Mouse (Mus musculus): ENCODE data around the gene B430306N03Rik. TPM values are rescaled to one million over a fixed set of nuclear protein-coding genes. Genes with fewer than 3 reads are reported as not detected.
"Not testable (repeated sequence)": the region's sequence is repeated elsewhere in the genome, so short reads cannot be mapped to it uniquely, and the experiment has no call there.

B430306N03Rik gene
- polyA plus RNA-seq, 1 experiment from 2014 or later, result 1.2 TPM

DNA sequence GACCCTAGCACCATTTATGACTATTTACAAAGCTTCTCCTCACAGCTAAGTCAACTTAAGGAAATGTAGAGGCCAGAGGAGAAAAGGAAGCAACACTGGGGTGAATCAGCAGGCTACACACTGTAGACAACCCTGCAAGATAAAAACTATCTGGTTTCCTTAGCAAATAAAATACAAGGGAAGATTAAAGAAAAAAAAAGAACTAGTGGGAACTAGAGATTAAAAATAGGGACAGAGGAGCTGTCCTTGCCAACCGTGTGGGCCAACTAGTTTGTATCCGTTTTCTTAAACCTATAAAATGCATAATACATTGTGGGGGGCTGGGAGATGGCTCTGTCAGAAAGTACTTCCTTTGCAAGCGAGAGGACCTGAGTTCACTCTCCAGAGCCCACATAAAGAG, 26.0 kb downstream of the B430306N03Rik start:
- H3K36me3 ChIP-seq, result no peaks in the 10 kb centered on the region
- no peak for DNase-seq
- no peak overlapping the region for H3K4me2 ChIP-seq
- peaks cover 16% of the 10 kb centered on the region for H3K4me1 ChIP-seq (replicated peaks)
- 17% methylated on average over 3 of the region's 3 CpGs for WGBS (ENCODE audit: insufficient replicate concordance)
- peak overlapping the region; percentile 26; the same call in 1 of the 2 replicates for H3K27ac ChIP-seq
- ATAC-seq (ENCODE audit: low read depth), result peak; percentile 68
- no peaks in the 10 kb centered on the region for H3K27me3 ChIP-seq
- H3K4me3 ChIP-seq (replicated peaks), result no peak overlapping the region
- no peak overlapping the region for H3K9ac ChIP-seq
- H3K9me3 ChIP-seq (replicated peaks), result no peaks in the 10 kb centered on the region

DNA sequence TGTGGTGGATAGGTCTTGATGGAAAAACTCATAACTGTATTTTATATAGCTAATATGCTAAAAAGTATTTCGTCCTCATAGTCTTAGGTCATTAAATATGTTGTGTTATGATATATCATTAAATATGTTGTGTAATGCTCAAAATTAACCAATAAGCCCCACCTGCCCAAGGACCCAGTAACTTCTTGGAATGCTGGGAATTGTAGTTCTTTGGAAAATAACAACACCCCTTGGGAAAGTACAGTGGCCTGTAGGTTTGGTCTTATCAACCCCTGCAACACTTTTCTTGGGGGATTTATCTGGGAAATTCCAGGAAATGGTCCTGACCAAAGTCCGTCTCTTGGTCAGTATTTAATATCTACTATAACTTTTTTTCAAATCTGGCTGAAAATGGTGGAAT, 27.1 kb downstream of the B430306N03Rik start:
- DNase-seq, result no peak
- H3K9ac ChIP-seq, result no peak overlapping the region
- no peak for ATAC-seq (ENCODE audit: low read depth)
- H3K36me3 ChIP-seq, result no peaks in the 10 kb centered on the region
- H3K4me2 ChIP-seq, result no peak overlapping the region
- no peaks in the 10 kb centered on the region for H3K9me3 ChIP-seq (replicated peaks)
- no peaks in the 10 kb centered on the region for H3K27me3 ChIP-seq
- H3K27ac ChIP-seq, result no peak overlapping the region
- 53% methylated on average over 2 of the region's 2 CpGs for WGBS (ENCODE audit: insufficient replicate concordance)
- H3K4me3 ChIP-seq (replicated peaks), result no peak overlapping the region
- H3K4me1 ChIP-seq (replicated peaks), result peaks cover 16% of the 10 kb centered on the region

DNA sequence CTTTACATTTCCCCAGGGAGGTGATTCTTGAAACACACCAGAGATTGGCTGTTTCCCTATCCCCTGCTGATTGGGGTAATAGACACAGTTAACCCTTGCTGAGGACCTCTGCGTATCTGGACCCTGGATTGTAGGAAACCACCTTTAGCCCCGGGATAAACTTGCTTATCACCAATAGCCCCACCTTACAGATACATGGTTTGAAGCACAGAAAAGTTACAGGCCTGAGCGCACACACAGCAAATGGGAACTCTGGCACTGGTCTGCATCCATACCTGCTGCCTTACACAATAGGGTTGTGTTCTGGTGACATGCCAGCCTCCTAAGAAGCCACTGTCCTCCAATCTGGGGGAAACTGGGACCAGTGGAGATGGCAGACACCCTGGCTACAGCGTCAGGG, 29.9 kb downstream of the B430306N03Rik start:
- Histone ChIP-seq H3K9ac (no peak overlapping the region), H3K4me1 (replicated peaks) (peaks cover 16% of the 10 kb centered on the region), H3K36me3 (no peaks in the 10 kb centered on the region), H3K4me3 (replicated peaks) (no peak overlapping the region), H3K9me3 (replicated peaks) (no peaks in the 10 kb centered on the region), H3K27me3 (no peaks in the 10 kb centered on the region), H3K4me2 (no peak overlapping the region), H3K27ac (no peak overlapping the region)
- WGBS (ENCODE audit: insufficient replicate concordance), result 61% methylated on average over 4 of the region's 4 CpGs
- ATAC-seq (ENCODE audit: low read depth) (no peak), DNase-seq (no peak)

DNA sequence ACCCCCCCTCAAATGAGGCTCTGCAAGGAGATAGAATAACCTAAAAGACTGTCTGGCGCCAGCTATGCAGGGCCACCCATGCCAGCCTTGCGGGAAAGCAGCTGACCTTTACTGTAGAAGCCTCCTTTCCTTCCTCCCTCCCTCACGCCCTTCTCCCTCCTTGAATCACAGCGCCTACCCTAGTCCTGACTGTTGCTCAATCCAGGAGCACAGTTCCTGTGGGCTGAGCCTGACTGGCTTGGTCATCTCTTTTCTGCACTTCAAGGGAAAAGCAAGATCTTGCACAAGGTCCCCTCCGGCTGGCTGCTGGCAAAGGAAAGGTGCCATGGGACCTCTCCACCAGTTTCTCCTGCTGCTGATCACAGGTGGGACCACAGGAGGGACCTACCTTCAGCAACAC, 30.3 kb downstream of the B430306N03Rik start, which contains the start of gene Trem2:
Trem2 (plus strand) TSS at position 171 of the 400 bp plus-strand sequence.
- no peak within 1 kb of the TSS for H3K27ac ChIP-seq
- no peak within 1 kb of the TSS for H3K4me2 ChIP-seq

DNA sequence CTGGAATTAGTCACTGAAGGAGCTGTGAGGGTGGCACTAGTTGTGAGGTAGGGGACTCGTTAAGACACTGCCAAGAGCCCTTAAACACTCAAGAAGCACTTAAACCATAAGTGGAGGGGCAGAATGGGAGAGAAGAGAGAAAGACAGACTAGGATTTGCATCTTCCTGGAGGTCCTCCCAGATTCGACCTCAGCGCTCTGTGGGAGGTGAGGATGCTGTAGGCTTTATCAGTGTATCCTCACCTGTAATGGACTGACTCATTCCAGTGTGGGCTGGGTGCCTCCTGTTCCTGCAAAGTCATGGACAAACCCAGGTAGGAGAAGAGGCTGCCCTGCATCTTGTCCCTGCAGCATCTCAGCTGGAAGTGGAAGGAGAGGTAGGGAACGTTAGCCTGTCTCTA, 30.9 kb downstream of the B430306N03Rik start:
- no peaks in the 10 kb centered on the region for H3K36me3 ChIP-seq
- H3K4me2 ChIP-seq, result no peak overlapping the region
- DNase-seq (no peak), ATAC-seq (ENCODE audit: low read depth) (no peak)
- H3K27me3 ChIP-seq, result no peaks in the 10 kb centered on the region
- peaks cover 6% of the 10 kb centered on the region for H3K4me1 ChIP-seq (replicated peaks)
- H3K9me3 ChIP-seq (replicated peaks), result no peaks in the 10 kb centered on the region
- no peak overlapping the region for H3K4me3 ChIP-seq (replicated peaks)
- WGBS (ENCODE audit: insufficient replicate concordance), result 56% methylated on average over 4 of the region's 4 CpGs
- no peak overlapping the region for H3K9ac ChIP-seq
- H3K27ac ChIP-seq, result no peak overlapping the region

More for the DNA sequence above, 30.3 kb downstream of the B430306N03Rik start, which contains the start of gene Trem2:
- ATAC-seq (ENCODE audit: low read depth) (no peak), DNase-seq (no peak)
- H3K4me3 ChIP-seq (replicated peaks), result no peak within 1 kb of the TSS
- H3K27me3 ChIP-seq, result no peaks in the 10 kb centered on the region
- H3K9me3 ChIP-seq (replicated peaks), result no peaks in the 10 kb centered on the region
- no peak within 1 kb of the TSS for H3K9ac ChIP-seq
- H3K4me1 ChIP-seq (replicated peaks), result peaks cover 12% of the 10 kb centered on the region
- no peaks in the 10 kb centered on the region for H3K36me3 ChIP-seq
- WGBS (ENCODE audit: insufficient replicate concordance), result 74% methylated on average over 5 of the region's 5 CpGs

DNA sequence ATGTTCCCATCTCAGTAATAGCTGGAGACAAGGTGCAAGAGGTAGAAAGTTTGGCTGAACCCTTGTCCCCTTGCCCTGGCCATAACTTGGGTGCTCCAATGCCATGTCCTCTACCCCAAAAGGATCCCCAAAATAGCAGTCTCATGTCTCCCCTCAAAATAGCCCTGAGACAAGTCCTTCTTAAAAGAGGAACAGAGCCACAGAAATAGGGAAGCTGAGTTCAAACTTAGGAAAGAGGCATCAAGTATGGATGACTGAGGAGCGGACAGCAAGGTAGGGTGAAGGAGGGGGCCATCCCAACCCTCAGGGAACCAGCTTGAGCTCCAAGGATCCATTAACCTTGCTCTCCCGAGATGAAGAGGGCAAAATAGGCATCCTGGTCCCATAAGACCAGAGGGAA, 31.3 kb downstream of the B430306N03Rik start:
- Histone ChIP-seq H3K27me3 (no peaks in the 10 kb centered on the region), H3K36me3 (no peaks in the 10 kb centered on the region), H3K9me3 (replicated peaks) (no peaks in the 10 kb centered on the region), H3K4me2 (no peak overlapping the region), H3K27ac (no peak overlapping the region), H3K9ac (no peak overlapping the region), H3K4me3 (replicated peaks) (no peak overlapping the region), H3K4me1 (replicated peaks) (peaks cover 2% of the 10 kb centered on the region)
- DNase-seq (no peak), ATAC-seq (ENCODE audit: low read depth) (no peak)
- WGBS (ENCODE audit: insufficient replicate concordance), result 55% methylated on average over 2 of the region's 2 CpGs

DNA sequence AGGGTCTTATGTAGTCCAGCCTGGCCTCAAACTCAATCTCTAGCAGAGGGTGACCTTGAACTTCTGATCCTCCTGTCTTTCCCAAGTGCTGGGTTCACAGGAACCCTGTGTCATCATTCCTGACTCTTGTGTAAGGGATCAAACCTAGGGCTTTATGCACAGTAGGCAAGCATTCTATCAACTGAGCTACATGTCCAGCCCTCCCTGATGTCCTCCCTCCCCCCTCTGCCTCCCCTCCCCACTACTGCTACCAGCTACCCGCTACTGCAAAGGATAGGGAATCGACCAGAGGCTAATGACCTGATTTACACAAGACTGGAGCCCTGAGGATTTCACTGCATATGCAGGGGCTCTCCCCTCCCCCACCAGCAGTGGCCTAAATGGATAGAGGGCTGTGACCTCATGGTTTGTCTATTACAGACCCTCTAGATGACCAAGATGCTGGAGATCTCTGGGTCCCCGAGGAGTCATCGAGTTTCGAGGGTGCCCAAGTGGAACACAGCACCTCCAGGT, 34.8 kb downstream of the B430306N03Rik start:
- H3K27me3 ChIP-seq, result no peaks in the 10 kb centered on the region
- H3K4me3 ChIP-seq (replicated peaks), result no peak overlapping the region
- H3K4me1 ChIP-seq (replicated peaks), result no peaks in the 10 kb centered on the region; the same call in 1 of the 2 replicates
- DNase-seq (no peak), ATAC-seq (ENCODE audit: low read depth) (no peak)
- H3K36me3 ChIP-seq, result no peaks in the 10 kb centered on the region
- H3K9ac ChIP-seq, result no peak overlapping the region
- no peak overlapping the region for H3K4me2 ChIP-seq
- WGBS (ENCODE audit: insufficient replicate concordance), result 67% methylated on average over 5 of the region's 5 CpGs
- H3K9me3 ChIP-seq (replicated peaks), result no peaks in the 10 kb centered on the region
- no peak overlapping the region for H3K27ac ChIP-seq

DNA sequence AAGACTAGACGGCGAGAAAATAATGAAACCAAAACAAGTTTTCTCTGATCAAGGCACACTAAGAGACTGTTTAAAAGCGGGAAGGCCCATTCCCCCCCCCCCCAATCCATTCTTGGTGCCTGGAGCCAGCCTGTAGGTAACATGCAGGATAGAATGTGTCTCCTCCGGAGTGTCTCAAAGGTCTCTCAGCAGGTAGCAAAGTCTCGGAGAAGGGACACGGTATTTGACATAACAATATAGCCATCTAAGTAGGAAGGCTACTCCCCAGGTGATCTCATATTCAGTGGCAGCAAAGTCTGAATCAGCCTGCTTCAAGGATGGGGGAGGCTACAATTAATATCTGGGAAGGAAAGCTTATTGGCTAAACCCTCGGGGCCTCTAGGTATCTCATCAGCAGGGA, 37.0 kb downstream of the B430306N03Rik start:
- H3K9ac ChIP-seq, result not testable (repeated sequence)
- 71% methylated on average over 7 of the region's 7 CpGs for whole genome bisulfite sequencing (ENCODE audit: insufficient replicate concordance)

DNA sequence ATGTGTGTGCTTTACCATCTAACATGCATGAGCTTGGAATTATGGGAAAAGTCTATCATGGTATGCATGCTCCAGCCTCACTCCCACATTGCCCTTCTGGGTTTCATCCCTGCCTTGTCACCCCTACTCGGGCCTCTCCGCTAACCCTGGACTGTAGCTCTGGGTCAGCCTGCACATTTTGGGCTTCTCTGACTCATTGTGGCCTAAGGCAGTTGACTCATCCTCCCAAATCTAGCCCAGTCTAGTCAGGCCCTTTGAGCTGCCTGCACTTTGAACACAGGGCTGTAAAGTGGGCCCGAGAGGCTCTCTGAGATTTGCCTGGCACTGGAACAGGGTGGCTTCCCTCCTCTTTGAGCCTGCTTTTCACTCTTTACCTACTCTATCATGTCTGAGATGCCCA, 39.9 kb downstream of the B430306N03Rik start:
- 75% methylated on average over 3 of the region's 3 CpGs for WGBS (ENCODE audit: insufficient replicate concordance)
- Histone ChIP-seq H3K4me3 (replicated peaks) (no peak overlapping the region), H3K36me3 (no peaks in the 10 kb centered on the region), H3K4me1 (replicated peaks) (peaks cover 14% of the 10 kb centered on the region), H3K9ac (no peak overlapping the region), H3K9me3 (replicated peaks) (no peaks in the 10 kb centered on the region), H3K4me2 (no peak overlapping the region), H3K27me3 (no peaks in the 10 kb centered on the region), H3K27ac (no peak overlapping the region)
- no peak for ATAC-seq (ENCODE audit: low read depth)
- DNase-seq, result no peak

More for the DNA sequence above, 37.0 kb downstream of the B430306N03Rik start:
- not testable (repeated sequence) for H3K4me1 ChIP-seq (replicated peaks); H3K4me3 ChIP-seq (replicated peaks); H3K9me3 ChIP-seq (replicated peaks); H3K27me3 ChIP-seq; DNase-seq; H3K27ac ChIP-seq; H3K36me3 ChIP-seq; H3K4me2 ChIP-seq; ATAC-seq (ENCODE audit: low read depth)

DNA sequence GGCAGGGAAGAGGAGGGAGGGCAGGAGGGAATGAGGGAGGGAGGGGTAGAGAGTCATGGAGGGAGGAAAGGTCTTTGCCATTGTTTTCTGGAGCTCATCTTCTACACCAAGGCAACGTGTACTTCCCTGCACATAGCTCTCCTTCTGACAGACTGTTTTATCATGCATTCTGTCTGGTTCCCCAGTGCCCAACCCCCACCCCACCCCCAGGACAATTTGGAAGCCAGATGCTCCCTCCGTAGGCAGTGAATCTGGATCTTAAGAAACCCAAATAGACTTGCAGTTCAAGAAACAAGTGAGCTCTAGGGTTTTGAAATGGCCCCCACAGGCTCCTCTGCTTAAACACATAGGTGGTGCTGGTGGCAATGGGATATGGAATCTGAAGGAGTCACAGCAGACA, 42.0 kb downstream of the B430306N03Rik start:
- no peak for DNase-seq
- Histone ChIP-seq H3K27ac (no peak overlapping the region), H3K27me3 (no peaks in the 10 kb centered on the region), H3K4me3 (replicated peaks) (no peak overlapping the region), H3K9ac (no peak overlapping the region), H3K9me3 (replicated peaks) (no peaks in the 10 kb centered on the region), H3K4me2 (no peak overlapping the region), H3K36me3 (no peaks in the 10 kb centered on the region), H3K4me1 (replicated peaks) (peaks cover 32% of the 10 kb centered on the region)
- no peak for ATAC-seq (ENCODE audit: low read depth)
- 26% methylated on average over 2 of the region's 2 CpGs for WGBS (ENCODE audit: insufficient replicate concordance)

DNA sequence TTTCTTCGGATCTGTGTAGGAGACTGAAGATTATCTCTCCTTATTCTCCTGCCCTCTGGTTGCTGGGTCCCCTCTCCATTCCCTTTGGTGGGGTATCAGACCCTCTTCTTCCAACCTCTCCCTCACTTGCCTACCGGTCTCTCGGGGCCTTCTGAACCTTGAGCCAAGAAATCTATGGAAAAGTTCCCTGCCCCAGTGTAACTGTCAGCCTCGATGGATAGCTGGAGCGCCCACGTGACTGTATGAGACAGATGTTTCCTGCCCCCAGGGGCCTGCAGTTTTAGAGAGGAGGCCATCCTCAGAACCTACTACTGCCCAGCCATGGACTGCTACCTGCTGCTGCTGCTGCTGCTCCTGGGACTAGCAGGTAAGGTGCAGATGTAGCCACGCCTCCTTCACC, 43.7 kb downstream of the B430306N03Rik start, which contains the start of gene Treml1:
Treml1 (plus strand) TSS at position 301 of the 400 bp plus-strand sequence.
- Histone ChIP-seq H3K36me3 (no peaks in the 10 kb centered on the region), H3K27me3 (no peaks in the 10 kb centered on the region), H3K27ac (peak within 1 kb of the TSS; percentile 60), H3K4me3 (replicated peaks) (peak within 1 kb of the TSS; percentile 5; the same call in 1 of the 2 replicates), H3K4me1 (replicated peaks) (peaks cover 49% of the 10 kb centered on the region), H3K4me2 (peak within 1 kb of the TSS; percentile 50), H3K9me3 (replicated peaks) (no peaks in the 10 kb centered on the region), H3K9ac (peak within 1 kb of the TSS; percentile 37)
- ATAC-seq (ENCODE audit: low read depth) (no peak), DNase-seq (no peak)
- 24% methylated on average over 7 of the region's 7 CpGs for WGBS (ENCODE audit: insufficient replicate concordance)

DNA sequence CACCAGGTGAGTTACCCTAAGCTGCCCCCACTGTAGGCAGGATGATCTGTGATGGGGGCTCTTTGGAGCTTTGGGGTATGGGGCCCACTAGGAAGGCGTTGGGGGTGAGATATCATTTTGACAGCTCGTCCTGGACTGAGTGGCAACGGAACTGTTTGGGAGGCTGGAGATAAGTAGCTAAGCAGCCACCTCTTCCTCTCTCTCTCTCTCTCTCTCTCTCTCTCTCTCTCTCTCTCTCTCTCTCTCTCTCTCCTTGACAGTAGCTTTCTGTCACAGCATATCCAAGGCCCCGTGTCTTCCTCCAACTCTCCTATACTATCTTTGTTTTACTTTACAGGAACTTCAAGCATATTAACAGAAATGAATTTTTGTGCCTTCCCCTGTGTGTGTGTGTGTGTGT, 44.5 kb downstream of the B430306N03Rik start:
- Histone ChIP-seq H3K9ac (peak overlapping the region; percentile 37; the same call in 1 of the 2 replicates), H3K4me3 (replicated peaks) (peak overlapping the region; percentile 5; the same call in 1 of the 2 replicates), H3K4me2 (peak overlapping the region; percentile 50), H3K4me1 (replicated peaks) (peaks cover 54% of the 10 kb centered on the region), H3K9me3 (replicated peaks) (no peaks in the 10 kb centered on the region), H3K36me3 (no peaks in the 10 kb centered on the region), H3K27me3 (no peaks in the 10 kb centered on the region), H3K27ac (peak overlapping the region; percentile 60)
- ATAC-seq (ENCODE audit: low read depth) (peak; percentile 82), DNase-seq (peak; percentile 39)
- 7% methylated on average over 4 of the region's 4 CpGs for WGBS (ENCODE audit: insufficient replicate concordance)

All from liver, embryonic 13.5 days (tissue).